Mouse (Mus musculus) hindbrain, embryonic 16.5 days (tissue): ENCODE measurements around the gene Vwa3a. TPM values are rescaled to one million over a fixed set of nuclear protein-coding genes. Genes with fewer than 3 reads are reported as not detected.
"Not testable (repeated sequence)": the region's sequence is repeated elsewhere in the genome, so short reads cannot be mapped to it uniquely, and the experiment has no call there.

Experiments used
- ATAC-seq: fragments of 200-750 bp; cut with Nextera tagmentation; 2 replicates; pipeline ENCODE4 v1.8.0; 2017; ENCODE audit warnings: moderate TSS enrichment, moderate library complexity
- H3K27ac ChIP-seq: fragments of 300-500 bp; sonication (generic); 2 replicates; pipeline ENCODE4 v1.5.1; 2014; ENCODE audit warnings: low read depth, mild to moderate bottlenecking, control low read depth, low read length, moderate library complexity
- H3K27me3 ChIP-seq: fragments of 300-500 bp; sonication (generic); replicated peaks from 2 replicates; pipeline ENCODE4 v1.6.1; 2014; ENCODE audit warnings: low read length; ENCODE audit not compliant: control insufficient read depth, insufficient read depth
- H3K36me3 ChIP-seq: fragments of 300-500 bp; sonication (generic); 2 replicates; pipeline ENCODE4 v1.6.1; 2014; ENCODE audit warnings: mild to moderate bottlenecking, low read length, moderate library complexity, mixed read lengths; ENCODE audit not compliant: control insufficient read depth, insufficient read depth
- H3K4me1 ChIP-seq: fragments of 300-500 bp; sonication (generic); 2 replicates; pipeline ENCODE4 v1.6.1; 2014; ENCODE audit warnings: low read depth, low read length; ENCODE audit not compliant: control insufficient read depth, insufficient read depth
- H3K4me2 ChIP-seq: fragments of 300-500 bp; sonication (generic); 2 replicates; pipeline ENCODE4 v1.6.1; 2014; ENCODE audit warnings: mild to moderate bottlenecking, low read length, control low read depth, moderate library complexity
- H3K4me3 ChIP-seq: fragments of 300-500 bp; sonication (generic); 2 replicates; pipeline ENCODE4 v1.5.1; 2014; ENCODE audit warnings: mild to moderate bottlenecking, low read length, control low read depth, moderate library complexity
- H3K9ac ChIP-seq: fragments of 300-500 bp; sonication (generic); 2 replicates; pipeline ENCODE4 v1.6.1; 2014; ENCODE audit warnings: low read depth, mild to moderate bottlenecking, control low read depth, low read length, moderate library complexity
- H3K9me3 ChIP-seq: fragments of 300-500 bp; sonication (generic); 2 replicates; pipeline ENCODE4 v1.6.1; 2014; ENCODE audit warnings: mild to moderate bottlenecking, low read length, moderate library complexity; ENCODE audit not compliant: control insufficient read depth
- WGBS: fragments of 180-500 bp; shearing (Covaris S2); extraction: QIAGEN DNeasy Blood & Tissue Kit; methylation state at CpG from one replicate; pipeline ENCODE4 v1.1.7; 2014; 5-methylcytosine and 5-hydroxymethylcytosine counted together
- polyA plus RNA-seq: library from polyadenylated mRNA; unstranded; fragments of >200 nt; fragmentation: Nextera tagmentation; extraction: Ambion mirVana; gene quantifications from 2 replicates; pipeline ENCODE4 v1.2.1, GENCODE M21; 2015

Gene Vwa3a
- polyA plus RNA-seq, 1 experiment from 2014 or later, result 2.0 TPM

DNA sequence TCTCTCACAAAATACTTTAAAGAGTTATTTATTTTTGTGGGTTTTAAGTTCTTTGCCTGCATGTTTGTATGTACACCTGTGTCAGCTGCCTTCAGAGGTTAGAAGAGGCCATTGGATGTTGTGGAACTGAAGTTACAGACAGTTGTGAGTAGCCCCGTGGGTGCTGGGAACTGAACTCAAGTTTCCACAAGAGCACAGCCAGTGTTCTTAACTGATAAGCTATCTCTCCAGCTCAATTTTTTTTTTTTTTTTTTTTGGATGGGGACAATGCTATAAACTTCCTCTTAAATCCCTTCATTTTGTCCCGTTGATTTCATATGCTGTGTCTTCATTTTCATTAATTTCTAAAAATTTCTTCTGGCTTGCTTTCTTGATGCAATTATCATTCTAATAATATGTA lies 25.9 kb upstream of the Vwa3a start:
- Histone ChIP-seq H3K9me3 (no peaks in the 10 kb centered on the region), H3K36me3 (no peaks in the 10 kb centered on the region), H3K4me1 (peaks cover 4% of the 10 kb centered on the region; the same call in 1 of the 2 replicates), H3K4me3 (no peak overlapping the region), H3K4me2 (no peak overlapping the region), H3K27ac (no peak overlapping the region), H3K9ac (no peak overlapping the region), H3K27me3 (no peaks in the 10 kb centered on the region)
- no peak for ATAC-seq
- 98% methylated on average over 2 of the region's 2 CpGs for WGBS

DNA sequence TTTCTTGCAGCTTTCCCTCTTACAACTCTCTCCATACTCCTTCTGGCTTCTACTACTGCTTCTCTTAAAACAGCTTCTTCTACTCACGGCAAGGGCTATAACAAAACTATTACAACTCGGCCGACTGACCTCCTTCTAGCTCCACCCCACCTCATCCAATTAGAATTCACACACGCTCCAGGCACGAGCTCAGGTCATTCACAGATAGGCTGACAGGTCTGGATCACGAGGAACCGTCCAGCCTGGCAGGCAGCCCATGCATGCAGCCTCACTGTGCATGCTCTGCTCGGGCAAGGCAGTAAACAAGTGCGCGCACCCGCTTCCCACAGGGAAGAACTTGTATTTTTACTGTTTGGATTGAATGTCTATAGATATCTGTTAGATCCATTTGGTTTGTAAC lies 25.2 kb upstream of the Vwa3a start:
- not testable (repeated sequence) for ATAC-seq, H3K4me3 ChIP-seq, H3K4me2 ChIP-seq, H3K4me1 ChIP-seq, H3K27me3 ChIP-seq, H3K9ac ChIP-seq, H3K9me3 ChIP-seq, H3K27ac ChIP-seq, H3K36me3 ChIP-seq
- WGBS, result 92% methylated on average over 11 of the region's 11 CpGs

DNA sequence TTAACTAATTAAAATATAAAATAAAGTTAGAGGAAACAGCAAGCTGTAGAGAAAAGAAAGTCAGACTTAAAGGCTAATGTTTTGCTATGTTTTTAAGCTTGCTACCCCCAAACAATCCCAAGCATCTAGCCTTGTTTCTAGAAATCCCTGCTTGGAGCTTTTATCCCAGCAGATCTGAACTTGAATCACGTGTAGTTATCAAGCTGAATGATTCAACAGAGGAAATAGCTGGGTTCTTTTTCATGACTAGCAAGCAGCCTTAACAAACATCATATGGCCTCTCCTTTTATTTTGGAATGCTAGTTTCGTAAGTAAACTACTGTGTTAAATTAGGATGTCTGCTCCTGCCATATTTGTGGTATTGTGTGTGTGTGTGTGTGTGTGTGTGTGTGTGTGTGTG lies 21.9 kb upstream of the Vwa3a start:
- Histone ChIP-seq H3K27ac (no peak overlapping the region), H3K27me3 (no peaks in the 10 kb centered on the region), H3K9ac (no peak overlapping the region), H3K4me1 (peaks cover 4% of the 10 kb centered on the region; the same call in 1 of the 2 replicates), H3K4me2 (no peak overlapping the region), H3K36me3 (no peaks in the 10 kb centered on the region), H3K4me3 (no peak overlapping the region), H3K9me3 (no peaks in the 10 kb centered on the region)
- no peak for ATAC-seq
- WGBS, result 80% methylated on average over 2 of the region's 2 CpGs

DNA sequence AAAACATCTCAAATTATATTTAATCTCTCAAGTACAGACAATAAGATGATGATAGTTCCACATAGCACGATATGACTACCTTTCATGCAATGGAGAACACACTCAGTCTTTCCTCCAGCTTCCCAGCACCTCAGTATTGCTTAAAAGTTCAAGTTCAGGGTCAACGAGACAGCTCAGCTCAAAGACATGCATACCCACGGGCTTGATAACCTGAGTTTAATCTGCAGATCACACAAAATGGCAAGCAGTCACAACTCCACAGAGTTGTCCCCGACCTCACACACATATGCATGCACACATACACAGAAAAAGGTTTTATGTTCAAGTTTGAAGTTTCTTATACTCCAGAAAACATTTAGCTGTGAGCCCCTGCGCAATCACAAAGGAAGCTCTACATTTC lies 18.1 kb upstream of the Vwa3a start:
- Histone ChIP-seq H3K4me1 (peaks cover 11% of the 10 kb centered on the region), H3K4me3 (no peak overlapping the region), H3K36me3 (0 out of 2 replicates have a peak, but pooled peaks cover under 1% of the 10 kb centered on the region), H3K4me2 (no peak overlapping the region), H3K9ac (no peak overlapping the region), H3K9me3 (no peaks in the 10 kb centered on the region), H3K27ac (no peak overlapping the region), H3K27me3 (no peaks in the 10 kb centered on the region)
- WGBS, result 92% methylated on average over 5 of the region's 5 CpGs
- no peak for ATAC-seq

DNA sequence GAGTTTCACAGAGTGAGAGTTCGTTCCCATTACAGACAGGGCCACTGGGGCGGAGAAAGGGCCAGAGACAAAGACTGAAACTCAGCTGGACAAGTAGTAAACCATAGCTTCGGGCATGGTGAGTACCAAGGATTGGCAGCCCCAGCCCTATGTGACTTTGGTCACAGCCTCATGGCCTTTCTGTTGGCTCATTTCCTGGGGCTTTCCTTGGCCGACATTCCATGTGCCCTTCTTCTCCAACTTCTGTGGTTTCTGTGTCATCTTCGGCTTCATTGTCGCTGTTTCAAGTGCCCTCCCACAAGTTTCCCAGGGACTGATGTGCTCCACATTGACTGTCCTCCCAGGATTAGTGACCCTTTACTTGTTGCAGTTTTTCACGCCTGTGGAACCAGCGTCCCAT lies 17.7 kb upstream of the Vwa3a start:
- peaks cover 11% of the 10 kb centered on the region for H3K4me1 ChIP-seq
- H3K27ac ChIP-seq, result no peak overlapping the region
- WGBS, result 85% methylated on average over 8 of the region's 8 CpGs
- no peak for ATAC-seq
- H3K4me3 ChIP-seq, result no peak overlapping the region
- H3K9me3 ChIP-seq, result no peaks in the 10 kb centered on the region
- no peak overlapping the region for H3K9ac ChIP-seq
- H3K27me3 ChIP-seq, result no peaks in the 10 kb centered on the region
- no peak overlapping the region for H3K4me2 ChIP-seq
- H3K36me3 ChIP-seq, result 0 out of 2 replicates have a peak, but pooled peaks cover 4% of the 10 kb centered on the region

DNA sequence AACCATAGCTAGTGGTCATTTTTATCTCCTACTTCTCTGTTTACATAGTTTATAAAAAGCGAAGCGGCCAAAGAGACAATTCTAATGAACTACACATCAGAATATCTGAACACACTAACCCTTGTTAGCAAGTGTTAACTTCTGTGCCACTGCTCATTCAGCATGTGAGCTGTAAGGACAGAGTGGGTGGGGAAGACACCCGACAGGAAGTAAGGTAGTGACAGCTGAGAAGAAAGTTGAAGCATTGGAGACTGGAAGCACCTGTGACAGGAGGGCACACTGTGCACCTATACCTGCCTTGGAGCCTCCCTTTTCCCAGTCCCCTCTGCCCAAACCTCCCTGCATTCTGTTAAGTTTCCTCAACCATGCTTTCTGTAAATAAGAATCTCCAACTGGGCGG lies 17.1 kb upstream of the Vwa3a start:
- no peak for ATAC-seq

DNA sequence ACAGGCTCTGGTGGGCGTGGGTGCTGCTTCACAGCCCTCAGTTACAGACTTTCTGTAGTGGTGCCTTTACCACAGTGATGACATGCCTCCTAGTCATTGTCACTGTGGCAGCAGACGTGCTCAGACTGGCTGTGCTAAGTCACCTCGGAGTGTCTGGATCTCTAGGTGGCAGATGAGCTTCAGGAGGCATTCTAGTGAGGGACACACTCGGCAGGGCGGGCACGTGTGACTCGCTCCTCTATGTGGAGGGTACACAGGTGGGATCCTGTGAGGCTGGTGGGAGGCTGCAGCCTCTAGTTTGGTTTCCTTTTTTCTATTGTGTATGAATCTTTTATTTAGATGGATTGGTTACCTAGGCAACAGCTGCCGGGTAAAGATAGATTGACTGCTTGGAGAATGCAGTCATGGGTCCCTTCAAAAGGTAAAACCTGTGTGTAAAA lies 16.3 kb upstream of the Vwa3a start:
- H3K9ac ChIP-seq, result no peak overlapping the region
- peak; percentile 72 for ATAC-seq
- H3K4me3 ChIP-seq, result no peak overlapping the region
- peak overlapping the region; percentile 21; the same call in 1 of the 2 replicates for H3K27ac ChIP-seq
- no peaks in the 10 kb centered on the region for H3K9me3 ChIP-seq
- no peak overlapping the region for H3K4me2 ChIP-seq
- H3K27me3 ChIP-seq, result no peaks in the 10 kb centered on the region
- 31% methylated on average over 8 of the region's 8 CpGs for WGBS
- peaks cover 9% of the 10 kb centered on the region for H3K4me1 ChIP-seq
- H3K36me3 ChIP-seq, result 0 out of 2 replicates have a peak, but pooled peaks cover 4% of the 10 kb centered on the region

More for the DNA sequence above, 17.1 kb upstream of the Vwa3a start:
- H3K27me3 ChIP-seq, result no peaks in the 10 kb centered on the region
- no peaks in the 10 kb centered on the region for H3K9me3 ChIP-seq
- no peak overlapping the region for H3K9ac ChIP-seq
- 0 out of 2 replicates have a peak, but pooled peaks cover 4% of the 10 kb centered on the region for H3K36me3 ChIP-seq
- no peak overlapping the region for H3K4me3 ChIP-seq
- H3K27ac ChIP-seq, result no peak overlapping the region
- peaks cover 11% of the 10 kb centered on the region for H3K4me1 ChIP-seq
- 94% methylated on average over 4 of the region's 4 CpGs for WGBS
- H3K4me2 ChIP-seq, result no peak overlapping the region

DNA sequence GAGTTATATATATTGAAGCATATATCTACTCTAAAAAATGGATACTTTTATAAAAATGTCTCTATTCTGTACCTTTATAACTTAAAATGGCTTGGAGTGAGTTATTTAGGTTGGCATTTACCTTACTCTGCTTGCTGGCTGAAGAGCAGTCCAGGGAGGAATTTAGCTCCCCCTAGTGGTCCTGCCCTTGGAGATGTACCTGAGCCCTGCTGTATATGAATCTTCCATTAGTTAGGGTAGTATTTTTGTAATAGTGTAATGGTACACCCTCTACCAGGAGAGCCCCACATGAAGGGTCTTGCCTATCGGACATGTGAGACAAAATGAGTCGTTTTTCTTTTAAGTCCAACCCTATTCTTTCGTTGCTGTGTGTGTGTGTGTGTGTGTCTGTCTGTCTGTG lies 11.5 kb upstream of the Vwa3a start:
- ATAC-seq, result no peak
- Histone ChIP-seq H3K4me3 (no peak overlapping the region), H3K4me1 (peaks cover 6% of the 10 kb centered on the region; the same call in 1 of the 2 replicates), H3K9me3 (no peaks in the 10 kb centered on the region), H3K4me2 (no peak overlapping the region), H3K36me3 (peaks cover 7% of the 10 kb centered on the region; the same call in 1 of the 2 replicates), H3K27me3 (no peaks in the 10 kb centered on the region), H3K27ac (no peak overlapping the region), H3K9ac (no peak overlapping the region)
- 93% methylated on average over 3 of the region's 3 CpGs for WGBS

DNA sequence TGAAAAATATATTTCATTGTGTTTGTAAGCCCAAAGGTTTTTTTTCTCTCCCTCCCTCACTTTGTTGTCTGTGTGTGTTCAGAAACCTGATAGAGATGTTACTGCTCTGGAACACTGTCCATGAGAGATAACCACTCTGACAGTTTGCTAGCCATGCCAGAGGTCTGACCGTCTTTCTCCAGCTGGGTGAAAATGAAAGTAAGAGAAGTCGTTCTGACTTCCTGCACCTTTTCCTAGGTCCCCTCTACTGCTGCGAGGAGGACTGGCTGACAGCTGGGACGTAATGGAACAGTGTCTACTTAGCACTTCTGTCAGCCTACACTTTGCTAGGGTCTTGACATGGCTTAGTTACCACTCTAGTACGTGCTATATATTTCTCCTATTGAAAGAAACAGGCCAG lies 9.5 kb upstream of the Vwa3a start:
- Histone ChIP-seq H3K9me3 (no peaks in the 10 kb centered on the region), H3K4me2 (no peak overlapping the region), H3K4me3 (no peak overlapping the region), H3K4me1 (no peaks in the 10 kb centered on the region), H3K27me3 (no peaks in the 10 kb centered on the region), H3K27ac (no peak overlapping the region), H3K9ac (no peak overlapping the region), H3K36me3 (peaks cover 7% of the 10 kb centered on the region; the same call in 1 of the 2 replicates)
- WGBS, result 94% methylated on average over 5 of the region's 5 CpGs
- ATAC-seq, result no peak

DNA sequence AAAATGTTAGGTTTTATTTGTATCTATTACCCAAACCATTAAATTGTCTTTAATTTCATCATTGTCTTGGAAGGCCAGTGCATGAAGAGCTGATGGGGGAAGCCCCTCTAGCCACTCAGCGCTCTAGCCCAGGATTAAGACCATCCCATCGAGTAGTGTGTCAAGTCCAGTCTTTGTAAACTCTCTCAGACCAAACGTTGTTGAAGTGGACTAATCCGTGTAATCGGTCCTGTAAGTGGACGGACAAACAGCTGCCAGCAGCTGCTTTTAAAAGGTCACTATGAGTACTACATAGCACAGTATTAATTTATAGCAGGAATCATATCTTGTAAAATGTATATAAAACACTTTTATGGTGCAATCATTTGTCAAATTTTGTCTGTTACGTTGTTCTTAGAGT lies 6.2 kb upstream of the Vwa3a start:
- no peak for ATAC-seq
- H3K27me3 ChIP-seq, result no peaks in the 10 kb centered on the region
- no peak overlapping the region for H3K9ac ChIP-seq
- no peaks in the 10 kb centered on the region for H3K9me3 ChIP-seq
- H3K4me2 ChIP-seq, result no peak overlapping the region
- H3K4me3 ChIP-seq, result no peak overlapping the region
- no peak overlapping the region for H3K27ac ChIP-seq
- 88% methylated on average over 7 of the region's 7 CpGs for WGBS
- H3K4me1 ChIP-seq, result no peaks in the 10 kb centered on the region
- peaks cover 2% of the 10 kb centered on the region; the same call in 1 of the 2 replicates for H3K36me3 ChIP-seq
